Mouse (Mus musculus): ENCODE measurements around the gene Rpl22. TPM values are rescaled to one million over a fixed set of nuclear protein-coding genes. Genes with fewer than 3 reads are reported as not detected.

Rpl22 gene
- polyA plus RNA-seq, 1 experiment = not detected

DNA sequence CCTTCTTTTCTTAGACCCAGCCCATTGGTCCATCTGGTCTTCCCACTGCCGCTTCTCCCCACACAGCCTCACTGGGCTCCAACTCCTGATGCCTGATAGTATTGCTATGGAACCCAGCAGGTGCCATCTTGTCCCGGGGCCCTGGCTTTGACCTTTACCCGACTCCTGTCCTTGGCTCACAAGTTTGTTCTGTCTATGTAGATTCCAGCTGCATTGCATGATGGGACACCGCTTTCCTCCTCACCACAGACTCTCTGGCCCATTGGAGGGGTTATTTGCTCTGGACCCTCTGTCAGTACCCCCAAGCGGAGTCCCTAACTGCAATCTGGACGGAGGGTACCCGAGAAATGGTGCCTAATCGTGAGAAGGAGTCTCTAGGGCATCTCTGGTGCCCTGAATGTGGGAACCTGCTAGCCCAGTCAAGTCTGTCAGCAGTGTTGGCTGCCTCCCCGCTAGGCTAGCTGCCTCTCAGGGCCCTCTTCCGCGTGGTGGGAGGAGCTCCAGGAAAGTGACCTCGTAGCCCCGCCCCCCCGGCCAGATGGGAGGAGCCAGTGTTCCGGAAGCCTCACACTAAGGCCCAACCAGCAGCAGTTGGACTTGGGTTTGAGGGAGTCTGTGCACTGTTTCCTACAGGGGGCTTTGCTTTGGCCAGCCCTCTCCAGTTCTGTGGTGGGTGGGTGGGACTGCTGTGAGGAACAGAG, 15.2 kb downstream of the Rpl22 start:
- 49% methylated on average over 15 of the region's 15 CpGs for WGBS
- TF ChIP-seq POLR2A (IDR thresholded peaks at IDR 0.05; ENCODE audit: insufficient read depth, low read depth, low read length) = no peak
- no peak for TF ChIP-seq CTCF (IDR thresholded peaks at IDR 0.05; ENCODE audit: insufficient read depth, low read depth, low read length)
- Histone ChIP-seq H3K4me1 (ENCODE audit: control insufficient read depth, insufficient read depth, low read length) (peaks cover 62% of the 10 kb centered on the region), H3K4me3 (ENCODE audit: insufficient read depth, low read depth, low read length) (0 out of 2 replicates have a peak overlapping the region, but pooled peaks have one; percentile 4), H3K27ac (ENCODE audit: insufficient read depth, low read depth, low read length) (no peak overlapping the region)

DNA sequence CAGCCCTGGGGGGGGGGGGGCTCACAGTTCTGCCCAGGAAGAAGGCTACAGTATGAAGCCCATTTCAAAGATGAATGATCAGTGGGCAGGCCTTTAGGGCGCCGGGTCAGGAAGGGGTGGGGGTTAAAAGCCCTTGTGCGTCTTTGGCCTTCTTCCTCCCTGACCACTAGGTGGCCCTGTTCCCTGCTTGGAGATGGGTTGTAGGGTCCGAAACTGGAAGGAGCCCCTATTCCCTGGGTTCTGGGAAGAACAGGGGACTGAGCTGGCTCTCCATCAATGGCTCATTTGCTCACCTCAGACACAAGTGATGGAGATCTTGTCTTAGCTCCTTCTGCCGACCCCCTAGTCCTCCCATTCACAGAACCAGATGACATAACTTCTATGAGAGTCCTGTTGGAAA, 17.8 kb downstream of the Rpl22 start:
- TF ChIP-seq POLR2A (IDR thresholded peaks at IDR 0.05; ENCODE audit: insufficient read depth, low read depth, low read length) (no peak), CTCF (IDR thresholded peaks at IDR 0.05; ENCODE audit: insufficient read depth, low read depth, low read length) (peak; percentile 67)
- Histone ChIP-seq H3K4me1 (ENCODE audit: control insufficient read depth, insufficient read depth, low read length) (peaks cover 81% of the 10 kb centered on the region), H3K4me3 (ENCODE audit: insufficient read depth, low read depth, low read length) (no peak overlapping the region), H3K27ac (ENCODE audit: insufficient read depth, low read depth, low read length) (no peak overlapping the region)
- 10% methylated on average over 5 of the region's 5 CpGs for WGBS

DNA sequence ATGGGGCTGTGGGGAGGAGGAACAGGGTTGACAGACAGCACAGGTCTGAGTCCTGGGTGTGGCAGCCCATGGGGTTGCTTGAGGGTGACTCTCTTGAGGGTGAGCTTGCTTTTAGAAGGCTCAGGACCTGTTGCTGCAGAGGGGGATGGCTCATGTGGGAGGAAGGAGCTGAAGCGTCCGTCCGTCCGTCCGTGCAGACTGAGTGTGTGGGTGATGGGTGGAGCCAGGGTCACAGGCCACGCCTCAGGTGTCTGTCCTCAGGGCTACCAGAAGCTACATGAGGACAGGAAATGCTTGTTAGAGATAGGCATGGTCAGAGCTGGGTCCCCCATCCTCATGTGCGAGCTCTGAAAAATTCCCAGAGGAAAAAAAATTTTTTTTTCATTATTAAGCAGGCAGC, 19.1 kb downstream of the Rpl22 start:
- TF ChIP-seq CTCF (IDR thresholded peaks at IDR 0.05; ENCODE audit: insufficient read depth, low read depth, low read length) (no peak), POLR2A (IDR thresholded peaks at IDR 0.05; ENCODE audit: insufficient read depth, low read depth, low read length) (no peak)
- Histone ChIP-seq H3K4me1 (ENCODE audit: control insufficient read depth, insufficient read depth, low read length) (peaks cover 89% of the 10 kb centered on the region), H3K27ac (ENCODE audit: insufficient read depth, low read depth, low read length) (no peak overlapping the region), H3K4me3 (ENCODE audit: insufficient read depth, low read depth, low read length) (no peak overlapping the region)
- 57% methylated on average over 7 of the region's 7 CpGs for WGBS

DNA sequence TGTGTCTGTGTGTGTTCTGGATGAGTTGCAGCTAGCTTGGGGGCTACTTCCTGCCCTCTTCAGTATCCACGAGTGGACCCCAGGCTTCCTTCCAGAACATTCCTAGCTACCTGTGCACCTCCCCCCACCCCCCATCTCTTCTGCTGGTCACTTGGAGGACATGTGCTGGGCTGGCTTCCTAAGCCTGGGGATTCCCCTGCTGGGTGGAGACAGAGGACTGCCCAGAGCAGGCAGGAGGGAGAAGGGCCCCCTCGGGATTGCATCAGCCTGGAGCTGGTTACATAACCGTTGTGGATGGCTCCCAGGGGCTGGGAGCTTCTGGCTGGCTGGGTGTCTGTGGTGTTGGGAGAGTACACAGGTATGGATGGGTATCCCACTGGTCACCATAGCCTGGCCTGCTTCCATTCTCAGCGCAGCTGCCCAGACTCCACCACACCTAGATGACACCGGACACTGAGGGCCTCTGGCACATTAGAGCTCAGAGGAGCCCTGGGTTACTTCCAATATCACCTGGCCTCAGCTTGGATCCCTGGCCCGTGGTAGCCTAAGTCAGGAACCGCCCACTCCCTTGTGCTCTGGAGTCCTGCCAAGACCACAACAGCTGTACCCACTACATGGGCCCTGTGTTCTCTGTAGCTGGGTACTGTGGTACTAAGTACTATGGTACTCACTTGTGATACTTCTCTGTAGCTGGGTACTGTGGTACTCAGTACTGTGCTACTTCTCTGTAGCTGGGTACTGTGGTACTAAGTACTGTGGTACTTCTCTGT, 19.8 kb downstream of the Rpl22 start:
- TF ChIP-seq POLR2A (IDR thresholded peaks at IDR 0.05; ENCODE audit: insufficient read depth, low read depth, low read length) = no peak
- no peak for TF ChIP-seq CTCF (IDR thresholded peaks at IDR 0.05; ENCODE audit: insufficient read depth, low read depth, low read length)
- Histone ChIP-seq H3K4me1 (ENCODE audit: control insufficient read depth, insufficient read depth, low read length) (peaks cover 87% of the 10 kb centered on the region), H3K27ac (ENCODE audit: insufficient read depth, low read depth, low read length) (peak overlapping the region; percentile 43), H3K4me3 (ENCODE audit: insufficient read depth, low read depth, low read length) (no peak overlapping the region)
- WGBS = 38% methylated on average over 7 of the region's 7 CpGs

DNA sequence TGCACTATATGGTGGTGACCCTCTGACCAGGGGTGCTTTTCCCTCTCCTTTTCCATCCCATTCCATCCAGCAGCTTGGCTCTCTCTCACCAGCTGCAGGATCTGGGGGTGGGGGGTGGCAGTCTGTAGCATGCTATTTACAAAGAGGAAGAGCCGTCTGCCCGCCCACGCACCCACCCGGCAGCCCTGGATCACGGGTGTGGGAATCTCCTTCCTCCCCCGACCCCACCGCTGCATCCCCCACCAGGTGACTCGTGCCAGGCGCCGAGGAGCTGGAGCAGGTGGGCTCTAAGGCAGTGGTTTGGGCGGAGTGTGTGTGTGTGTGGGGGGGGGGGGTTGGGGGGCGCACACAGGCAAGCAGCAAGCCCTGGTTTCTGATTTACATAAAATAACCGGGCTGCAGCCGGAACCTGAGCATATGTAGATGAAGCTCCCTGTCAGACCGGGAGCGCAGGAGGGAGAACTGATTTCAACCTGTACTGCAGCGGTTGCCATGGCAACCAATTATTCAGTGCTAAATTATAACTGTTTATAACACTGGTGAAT, 24.4 kb downstream of the Rpl22 start:
- Histone ChIP-seq H3K27ac (ENCODE audit: insufficient read depth, low read depth, low read length) (peak overlapping the region; percentile 96), H3K4me3 (ENCODE audit: insufficient read depth, low read depth, low read length) (peak overlapping the region; percentile 31), H3K4me1 (ENCODE audit: control insufficient read depth, insufficient read depth, low read length) (peaks cover 85% of the 10 kb centered on the region)
- no peak for TF ChIP-seq POLR2A (IDR thresholded peaks at IDR 0.05; ENCODE audit: insufficient read depth, low read depth, low read length)
- 2% methylated on average over 17 of the region's 17 CpGs for WGBS

DNA sequence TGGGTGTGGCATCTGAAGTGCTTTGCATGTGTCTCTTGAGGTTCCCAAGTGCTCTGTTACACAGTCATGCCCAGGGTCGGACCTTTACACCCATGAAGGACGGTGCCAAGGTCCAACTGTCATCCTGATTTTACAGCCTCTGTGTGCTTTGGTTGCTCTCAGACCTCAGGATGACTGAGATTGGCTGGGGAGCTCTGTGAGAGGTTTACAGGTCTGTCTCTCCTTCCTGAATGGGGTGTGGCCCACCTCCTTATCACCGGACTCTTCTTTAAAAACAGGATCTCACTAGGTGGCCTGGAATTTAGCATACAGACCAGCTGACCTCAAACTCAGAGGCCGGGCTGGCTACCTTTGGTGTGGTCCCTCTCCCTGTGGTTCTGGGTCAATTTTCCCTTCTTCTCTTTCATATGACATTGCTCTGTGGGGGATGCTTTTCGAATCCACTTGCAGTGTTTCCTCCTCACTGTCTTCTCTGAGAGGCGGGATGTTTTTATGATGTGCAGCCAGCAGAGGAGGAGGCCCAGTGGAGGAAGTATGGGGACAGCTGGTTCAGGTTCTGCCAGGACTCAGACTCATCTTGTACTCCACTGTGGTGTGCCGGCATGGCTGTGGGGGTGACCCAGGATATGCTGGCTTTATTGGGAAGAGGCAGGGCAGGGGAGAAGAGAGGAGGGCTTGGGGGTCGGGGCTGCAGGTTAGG, 25.3 kb downstream of the Rpl22 start:
- Histone ChIP-seq H3K4me1 (ENCODE audit: control insufficient read depth, insufficient read depth, low read length) (peaks cover 81% of the 10 kb centered on the region), H3K27ac (ENCODE audit: insufficient read depth, low read depth, low read length) (peak overlapping the region; percentile 74), H3K4me3 (ENCODE audit: insufficient read depth, low read depth, low read length) (0 out of 2 replicates have a peak overlapping the region, but pooled peaks have one; percentile 6)
- no peak for TF ChIP-seq CTCF (IDR thresholded peaks at IDR 0.05; ENCODE audit: insufficient read depth, low read depth, low read length)
- 26% methylated on average over 8 of the region's 8 CpGs for WGBS

DNA sequence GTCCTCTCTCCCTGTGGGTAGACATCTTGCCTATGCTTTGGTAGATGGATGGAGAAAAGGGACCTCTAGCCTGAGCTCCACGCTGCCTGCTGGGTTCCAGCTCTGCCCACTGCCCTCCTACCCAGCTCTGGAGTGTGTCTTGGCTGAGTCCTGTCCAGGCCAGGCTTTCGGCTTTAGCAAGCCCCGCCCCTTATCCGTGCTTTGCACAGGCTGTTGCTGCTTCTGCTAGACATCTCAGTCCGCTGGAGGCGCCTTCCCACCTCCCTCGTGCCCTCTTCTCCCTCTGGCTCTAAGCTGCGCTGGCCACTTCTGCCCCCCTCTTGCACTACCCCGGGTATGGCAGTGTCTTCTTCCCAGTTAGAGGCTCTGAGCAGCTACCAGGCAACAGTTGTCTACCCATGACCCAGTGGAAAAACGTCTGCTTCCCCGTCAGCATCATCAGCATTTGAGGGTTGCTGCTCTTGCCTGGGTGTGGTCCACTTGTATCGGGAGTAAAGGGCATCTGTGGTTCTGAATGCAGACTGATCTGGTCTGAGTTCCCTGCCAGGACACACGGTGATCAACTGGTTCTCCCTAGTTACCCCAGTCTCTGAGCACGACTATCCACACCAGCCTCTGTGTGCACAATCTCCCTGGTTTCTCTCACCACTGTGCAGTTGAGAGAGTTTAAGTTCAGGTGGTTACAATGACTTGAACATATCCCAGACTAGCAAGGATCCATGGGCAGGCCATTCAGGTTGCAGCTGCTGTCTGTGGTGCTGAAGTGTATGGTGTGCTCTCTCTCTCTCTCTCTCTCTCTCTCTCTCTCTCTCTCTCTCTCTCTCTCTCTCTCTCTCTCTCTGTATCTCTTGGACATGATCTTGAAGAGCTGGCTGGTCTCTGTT, 26.1 kb downstream of the Rpl22 start:
- TF ChIP-seq POLR2A (IDR thresholded peaks at IDR 0.05; ENCODE audit: insufficient read depth, low read depth, low read length) = no peak
- TF ChIP-seq CTCF (IDR thresholded peaks at IDR 0.05; ENCODE audit: insufficient read depth, low read depth, low read length) = no peak
- Histone ChIP-seq H3K4me3 (ENCODE audit: insufficient read depth, low read depth, low read length) (no peak overlapping the region), H3K4me1 (ENCODE audit: control insufficient read depth, insufficient read depth, low read length) (peaks cover 75% of the 10 kb centered on the region), H3K27ac (ENCODE audit: insufficient read depth, low read depth, low read length) (0 out of 2 replicates have a peak overlapping the region, but pooled peaks have one; percentile 74)
- WGBS = 26% methylated on average over 14 of the region's 14 CpGs
